Mouse (Mus musculus): ENCODE data around the gene Rtca.
A peak's percentile ranks its signal among the peaks of the same experiment; 100 is the strongest.

Gene Rtca

DNA sequence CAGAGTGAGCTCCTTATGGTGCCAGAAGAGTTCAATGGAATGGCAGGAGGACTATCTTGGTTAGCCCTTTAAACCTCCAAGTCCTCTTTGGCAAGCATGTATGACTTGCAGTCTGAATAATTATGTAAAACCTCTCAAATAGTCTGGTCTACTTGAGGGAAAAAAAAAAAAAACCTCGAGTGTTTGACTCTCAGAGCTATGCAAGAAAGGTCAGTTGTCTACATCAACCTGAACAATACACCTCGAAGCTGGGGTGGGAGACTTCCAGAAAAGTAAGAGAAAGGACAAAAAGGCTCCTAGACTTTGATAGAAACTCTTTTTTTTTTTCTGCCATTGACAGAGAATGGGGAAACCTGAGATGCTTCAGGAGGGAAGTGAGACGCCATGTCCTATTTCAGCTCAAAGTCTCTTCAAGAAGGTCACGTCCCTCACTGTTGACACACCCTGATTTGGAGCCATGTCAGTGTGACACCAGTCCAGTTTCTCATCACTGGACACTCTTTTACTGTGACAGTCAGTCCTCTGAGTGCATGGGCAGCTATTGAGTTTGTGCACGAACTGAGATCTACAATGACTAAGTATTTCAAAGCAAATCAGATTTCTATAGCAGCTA lies 31.2 kb downstream of the Rtca start:
- DNase-seq (ENCODE audit: low spot score in 2 of 2): no peak

DNA sequence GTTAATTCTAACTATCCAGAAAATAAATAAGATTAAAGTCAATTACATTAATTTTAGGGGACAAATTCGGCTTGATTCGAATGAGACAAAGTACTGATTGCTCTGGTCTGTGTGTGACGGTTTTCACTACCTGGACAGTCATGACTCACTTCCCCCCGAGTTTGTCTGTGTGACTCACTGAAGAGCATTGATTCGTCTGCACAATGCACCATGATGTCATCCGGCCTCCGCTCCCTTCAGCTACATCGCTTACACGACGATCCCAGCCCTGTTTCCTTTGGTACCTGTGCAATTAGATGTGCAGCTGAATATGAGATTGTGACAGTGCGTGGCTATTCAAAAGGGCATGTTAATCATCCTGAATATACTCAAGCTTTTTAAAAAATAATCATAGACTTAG lies 33.4 kb downstream of the Rtca start:
- DNase-seq (ENCODE audit: low spot score in 2 of 2): no peak

DNA sequence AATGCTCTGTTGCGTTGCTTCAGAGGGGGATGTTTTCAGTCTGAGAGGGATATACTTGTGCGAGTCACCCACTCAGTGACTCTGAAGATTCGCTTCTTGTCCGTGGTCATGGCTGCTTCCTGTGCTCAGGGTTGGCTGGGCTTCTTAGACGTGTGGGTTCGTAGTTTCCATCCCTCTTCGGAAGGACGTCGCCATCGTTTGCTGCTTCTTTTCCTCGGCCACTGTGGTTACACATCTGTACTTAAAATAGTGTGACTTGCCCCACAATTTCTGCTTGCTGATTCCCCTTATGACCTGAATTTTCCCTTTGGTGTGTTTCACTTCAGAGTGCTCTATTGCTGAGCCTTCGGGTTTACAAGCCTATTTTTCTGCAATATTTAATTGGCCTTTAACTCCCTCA lies 42.3 kb downstream of the Rtca start:
- no peak for DNase-seq (ENCODE audit: low spot score in 2 of 2)

DNA sequence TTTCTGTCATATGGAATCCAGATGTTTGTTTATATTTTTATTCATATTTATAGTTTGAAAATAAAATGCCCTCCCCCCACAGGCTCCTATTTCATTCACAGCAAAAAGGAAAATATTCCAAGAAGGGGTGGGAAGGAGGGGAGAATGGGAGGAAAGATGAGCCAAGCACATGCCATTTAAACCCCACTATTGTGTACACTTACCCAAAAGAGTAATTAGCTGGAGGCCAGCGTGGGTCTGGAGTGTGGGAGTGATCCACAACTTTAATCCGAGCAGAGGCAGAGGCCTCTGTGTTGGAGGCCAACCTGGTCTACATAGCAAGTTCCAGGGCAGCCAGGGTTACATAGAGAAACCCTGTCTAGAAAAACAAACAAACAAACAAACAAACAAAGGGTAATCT lies 43.7 kb downstream of the Rtca start:
- no peak for DNase-seq (ENCODE audit: low spot score in 2 of 2)

DNA sequence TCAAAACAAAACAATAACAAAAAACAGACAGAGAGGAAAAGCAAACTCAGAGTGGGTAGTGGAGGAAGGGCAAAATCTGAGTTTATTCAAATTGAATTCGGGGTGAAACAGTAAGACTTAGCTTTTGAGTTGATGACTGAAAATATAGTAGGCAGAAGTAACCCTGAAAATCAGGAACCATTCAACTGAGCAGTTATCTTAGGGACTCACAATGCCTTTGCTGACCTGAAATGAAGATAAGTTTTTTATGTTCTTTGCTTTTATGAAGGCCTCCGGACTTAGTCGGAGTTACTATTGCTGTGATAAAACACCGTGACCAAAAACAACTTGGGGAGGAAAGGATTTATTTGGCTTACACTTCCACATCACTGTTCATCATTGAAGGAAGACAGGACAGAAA lies 47.0 kb downstream of the Rtca start:
- no peak for DNase-seq (ENCODE audit: low spot score in 2 of 2)

DNA sequence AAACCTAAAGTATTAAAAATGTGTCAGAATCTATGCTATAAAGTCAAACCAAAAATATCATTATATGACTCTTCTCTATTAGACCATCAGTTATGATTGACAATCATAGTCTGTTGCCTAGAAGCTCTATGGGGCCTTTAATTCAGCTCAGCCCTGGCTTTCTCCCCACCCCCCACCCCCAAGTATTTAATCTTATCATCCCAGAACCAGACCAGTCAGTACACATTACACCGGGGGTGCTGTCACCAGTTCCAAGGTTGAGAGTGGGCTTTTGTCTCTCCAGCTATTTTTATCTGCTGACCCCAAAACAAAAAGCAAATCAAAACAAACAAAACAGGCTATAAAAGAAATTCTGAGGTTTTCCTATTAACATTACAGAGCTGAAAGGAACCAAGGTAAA lies 53.5 kb downstream of the Rtca start:
- no peak for DNase-seq (ENCODE audit: low spot score in 2 of 2)

DNA sequence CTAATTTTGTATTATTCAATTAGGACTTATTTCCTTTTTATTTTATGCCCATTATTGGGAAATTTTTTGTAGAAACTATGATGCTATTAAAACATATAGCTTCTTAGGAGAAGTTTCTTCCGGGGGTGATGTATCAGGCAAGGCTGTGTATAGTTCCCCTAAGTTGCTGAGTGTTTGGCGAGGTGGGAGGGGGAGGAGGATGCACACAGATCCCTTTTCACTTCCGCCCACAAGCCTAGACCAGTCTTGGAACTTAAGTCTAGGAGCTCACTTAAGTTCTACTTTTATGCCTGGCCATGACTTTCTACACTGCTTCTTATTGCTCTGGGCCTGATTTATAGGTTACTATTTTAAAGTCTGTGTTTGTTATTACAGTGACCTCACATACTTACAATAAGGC lies 57.3 kb downstream of the Rtca start:
- no peak for DNase-seq (ENCODE audit: low spot score in 2 of 2)

DNA sequence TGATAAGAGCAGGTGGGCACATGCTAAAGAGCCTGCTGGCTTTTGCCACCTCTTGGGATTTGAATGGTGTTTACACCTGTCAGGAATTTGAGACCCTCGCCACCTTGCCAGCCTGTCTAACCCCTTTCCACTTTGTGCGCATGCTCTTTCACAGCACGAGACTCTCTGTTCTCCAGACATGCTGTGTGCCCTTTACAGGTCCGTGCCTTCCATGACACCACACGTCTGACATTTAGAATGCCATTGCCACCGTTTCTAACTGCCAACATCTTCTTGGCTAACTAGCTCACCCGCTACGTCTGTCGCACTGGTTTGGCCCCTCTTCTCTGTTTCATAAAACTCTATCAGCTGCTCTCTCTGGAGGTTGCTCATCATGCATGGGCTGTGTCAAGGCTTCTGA lies 63.7 kb downstream of the Rtca start:
- no peak for DNase-seq (ENCODE audit: low spot score in 2 of 2)

DNA sequence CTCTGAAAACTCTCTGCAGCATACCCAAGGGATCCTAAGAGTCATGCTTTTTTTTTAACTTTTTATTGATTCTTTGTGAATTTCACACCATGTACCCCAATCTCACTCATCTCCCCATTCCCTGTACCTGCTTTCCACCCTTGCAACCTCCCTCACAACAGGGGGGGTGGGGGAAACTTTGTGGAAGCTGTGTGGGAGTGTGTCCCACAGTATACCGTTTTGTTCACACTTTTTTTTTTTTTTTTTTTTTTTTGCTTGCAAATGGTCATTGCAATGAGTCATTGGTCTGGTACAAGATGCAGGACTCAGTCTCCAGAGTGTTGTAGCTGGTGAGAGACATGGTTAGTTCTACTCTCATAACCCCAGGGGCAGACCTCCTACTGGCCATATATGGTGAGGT lies 65.2 kb downstream of the Rtca start:
- no peak for DNase-seq (ENCODE audit: low spot score in 2 of 2)

DNA sequence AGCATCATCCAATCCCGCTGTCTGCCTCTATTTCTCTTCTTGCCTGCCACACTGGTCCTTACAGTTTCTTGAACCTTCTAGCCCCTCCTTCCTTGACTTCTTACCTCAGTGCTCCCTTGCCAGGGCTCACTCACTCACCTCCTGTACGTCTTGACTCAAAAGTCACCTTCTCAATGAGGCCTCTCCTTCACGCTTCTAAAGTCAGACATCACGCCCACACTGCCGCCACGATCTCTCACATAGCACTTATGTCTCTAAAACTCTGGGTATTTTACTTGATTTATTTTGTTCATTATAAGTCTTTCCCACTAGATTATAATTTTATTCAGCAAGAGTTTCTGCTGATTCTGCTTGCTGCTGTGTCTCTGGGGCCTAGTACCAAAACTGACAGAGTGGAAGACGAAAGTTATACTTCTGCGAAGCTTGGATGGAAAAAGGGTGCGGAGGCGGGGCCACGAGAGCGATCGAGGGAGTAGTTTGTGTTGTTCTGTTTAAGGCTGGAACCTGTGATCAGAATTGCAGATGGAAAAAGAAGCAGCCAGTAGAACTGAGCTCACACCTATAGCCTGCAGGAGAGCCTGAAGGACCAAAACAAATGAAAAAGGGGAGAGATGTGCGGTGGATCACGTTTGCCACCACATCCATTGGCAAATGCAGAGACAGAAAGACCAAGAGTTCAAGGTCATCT lies 66.3 kb downstream of the Rtca start:
- DNase-seq (ENCODE audit: low spot score in 2 of 2): no peak

DNA sequence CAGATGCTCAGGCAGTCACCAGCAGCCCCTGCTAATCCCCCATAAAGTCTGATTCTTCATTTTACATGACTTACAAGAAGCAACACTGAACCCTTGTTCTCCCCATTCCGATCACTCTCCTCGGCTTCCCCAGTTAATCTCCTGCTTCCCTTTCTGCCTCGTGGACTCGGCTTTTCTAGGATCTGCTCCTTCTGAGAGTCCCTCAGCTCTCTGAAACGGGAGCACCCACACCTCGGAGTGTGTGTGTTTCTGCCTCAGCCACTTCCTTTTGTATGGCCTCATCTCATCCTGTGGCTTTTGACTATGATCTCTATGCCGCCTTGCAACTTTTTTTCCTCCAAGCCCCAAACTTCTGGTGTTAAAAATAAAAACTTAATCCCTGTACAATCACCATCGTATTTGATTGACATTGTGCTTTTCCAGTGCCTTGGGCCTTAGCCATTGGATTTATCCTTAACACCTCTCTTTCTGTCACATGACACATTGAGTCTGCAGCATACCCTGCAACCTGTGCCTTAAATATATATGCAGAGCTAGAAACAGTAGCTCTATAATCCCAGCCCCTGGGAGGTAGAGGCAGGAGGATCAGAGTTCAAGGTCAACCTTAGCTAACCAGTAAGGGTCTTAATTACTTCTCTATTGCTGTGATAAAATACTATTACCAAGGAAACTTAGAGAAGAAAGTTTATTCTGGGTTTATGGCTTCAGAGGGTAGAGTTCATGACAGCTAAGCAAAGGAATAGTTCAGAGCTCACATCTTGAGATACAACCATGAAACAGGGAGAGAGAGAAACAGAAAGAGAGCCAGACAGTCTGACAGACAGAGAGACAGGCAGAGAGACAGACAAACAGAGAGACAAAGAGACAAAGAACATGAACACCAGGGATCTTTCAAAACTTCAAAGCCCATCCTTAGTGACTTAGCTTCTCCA lies 67.7 kb downstream of the Rtca start:
- peak; percentile 20 to 37 for DNase-seq (ENCODE audit: low spot score in 2 of 2)

Measured in thymus, postnatal 10 days (tissue).